Mouse (Mus musculus): ENCODE measurements around the gene Lmtk3. TPM values are rescaled to one million over a fixed set of nuclear protein-coding genes. Genes with fewer than 3 reads are reported as not detected.

Gene Lmtk3
- total and polyA plus RNA-seq, 3 experiments = 0.19 to 0.34 (median 0.30) TPM

GRCm38 (mm10) chr7:45793969-45794585 is 10.5 kb downstream of the Lmtk3 start:
- H3K9ac ChIP-seq (ENCODE audit: insufficient read depth, low read depth) = no peak overlapping the region
- in situ Hi-C loops (cut with MboI; ENCODE audit: low pct_ligation_motif_present, low pct_unique_long_range_greater_than_20kb, low sequenced_read_pairs) = no loop called here
- H3K4me2 ChIP-seq (ENCODE audit: insufficient read depth, low read depth, poor library complexity, severe bottlenecking) = no peak overlapping the region
- no peak for DNase-seq (ENCODE audit: extremely low read depth)
- no peak overlapping the region for H3K27ac ChIP-seq (ENCODE audit: insufficient read depth, low read depth)
- peaks cover 8% of the 10 kb centered on the region for H3K9me3 ChIP-seq (replicated peaks; ENCODE audit: low read length)
- dilution Hi-C loops (cut with MboI; ENCODE audit: extremely low pct_ligation_motif_present, extremely low pct_unique_long_range_greater_than_20kb, low sequenced_read_pairs) = no loop called here
- H3K79me2 ChIP-seq (replicated peaks; ENCODE audit: control insufficient read depth, extremely low read depth, insufficient read depth, poor library complexity, severe bottlenecking) = no peaks in the 10 kb centered on the region
- H3K36me3 ChIP-seq (replicated peaks in 1 of 2; ENCODE audit: control insufficient read depth in 1 of 2, insufficient read depth in 1 of 2, low read length in 1 of 2) = no peaks in the 10 kb centered on the region
- H3K27me3 ChIP-seq (replicated peaks) = peaks cover 14% of the 10 kb centered on the region
- H3K4me3 ChIP-seq (replicated peaks in 1 of 3; ENCODE audit: low read depth in 2 of 3, low read length in 2 of 3, poor library complexity in 1 of 3) = no peak overlapping the region
- TF ChIP-seq SMC3 (IDR thresholded peaks at IDR 0.05; ENCODE audit: low read depth, low read length) (no peak), HCFC1 (IDR thresholded peaks at IDR 0.05; ENCODE audit: low read depth, low read length) (no peak)
- H3K4me1 ChIP-seq (ENCODE audit: control insufficient read depth in 1 of 2, insufficient read depth in 2 of 2) = peaks cover 4 to 5% of the 10 kb centered on the region in 2 experiments

GRCm38 (mm10) chr7:45794971-45795370 is 11.4 kb downstream of the Lmtk3 start:
- in situ Hi-C loops (cut with MboI; ENCODE audit: low pct_ligation_motif_present, low pct_unique_long_range_greater_than_20kb, low sequenced_read_pairs) (no loop called here), dilution Hi-C loops (cut with MboI; ENCODE audit: extremely low pct_ligation_motif_present, extremely low pct_unique_long_range_greater_than_20kb, low sequenced_read_pairs) (no loop called here)
- Histone ChIP-seq H3K4me2 (ENCODE audit: insufficient read depth, low read depth, poor library complexity, severe bottlenecking) (no peak overlapping the region), H3K4me3 (replicated peaks in 1 of 3; ENCODE audit: low read depth in 2 of 3, low read length in 2 of 3, poor library complexity in 1 of 3) (no peak overlapping the region), H3K27ac (ENCODE audit: insufficient read depth, low read depth) (no peak overlapping the region), H3K36me3 (replicated peaks in 1 of 2; ENCODE audit: control insufficient read depth in 1 of 2, insufficient read depth in 1 of 2, low read length in 1 of 2) (no peaks in the 10 kb centered on the region), H3K9ac (ENCODE audit: insufficient read depth, low read depth) (no peak overlapping the region), H3K4me1 (ENCODE audit: control insufficient read depth in 1 of 2, insufficient read depth in 2 of 2) (peaks cover 5% of the 10 kb centered on the region in 2 experiments), H3K9me3 (replicated peaks; ENCODE audit: low read length) (peaks cover 7% of the 10 kb centered on the region), H3K27me3 (replicated peaks) (peaks cover 17% of the 10 kb centered on the region), H3K79me2 (replicated peaks; ENCODE audit: control insufficient read depth, extremely low read depth, insufficient read depth, poor library complexity, severe bottlenecking) (no peaks in the 10 kb centered on the region)
- TF ChIP-seq ELF1 (IDR thresholded peaks at IDR 0.05; ENCODE audit: low read depth, low read length) (no peak), JUN (IDR thresholded peaks at IDR 0.05; ENCODE audit: insufficient read depth, low read depth, low read length) (no peak), ZC3H11A (IDR thresholded peaks at IDR 0.05; ENCODE audit: low read depth, low read length) (no peak), MAFK (IDR thresholded peaks at IDR 0.05; ENCODE audit: insufficient replicate concordance, low read length) (no peak), CHD2 (IDR thresholded peaks at IDR 0.05; ENCODE audit: low read length) (no peak), HCFC1 (IDR thresholded peaks at IDR 0.05; ENCODE audit: low read depth, low read length) (no peak), RCOR1 (conservative IDR thresholded peaks at IDR 0.05; ENCODE audit: low read depth, low read length) (no peak), TBP (conservative IDR thresholded peaks at IDR 0.05; ENCODE audit: low read depth, low read length) (no peak), ZKSCAN1 (IDR thresholded peaks at IDR 0.05; ENCODE audit: borderline replicate concordance, low read depth, low read length) (no peak), POLR2AphosphoS2 (IDR thresholded peaks at IDR 0.05; ENCODE audit: low read depth, low read length) (no peak), GABPA (IDR thresholded peaks at IDR 0.05; ENCODE audit: insufficient replicate concordance, low read depth, low read length) (no peak), USF1 (IDR thresholded peaks at IDR 0.05; ENCODE audit: low read depth, low read length) (no peak), NELFE (IDR thresholded peaks at IDR 0.05; ENCODE audit: low read depth, low read length) (no peak), CTCF (conservative IDR thresholded peaks at IDR 0.05 in 1 of 2, IDR thresholded peaks at IDR 0.05 in 1 of 2; ENCODE audit: low read depth in 2 of 2, low read length in 2 of 2) (no peak), ZNF384 (IDR thresholded peaks at IDR 0.05; ENCODE audit: low read depth, low read length) (no peak), CHD1 (IDR thresholded peaks at IDR 0.05; ENCODE audit: low read depth, low read length) (no peak)
- DNase-seq (ENCODE audit: extremely low read depth) = no peak
